1 mouse cellular context compared by ENCODE assay signal in genomic region chr11:60070599-60070998, GRCm38 (mm10).
TF ChIP-seq lines count a peak whose summit lies in the region.

No protein-coding gene starts in this region.

TF ChIP-seq in MEL, 35 proteins besides CTCF, POLR2A, EP300 and RAD21 (continued from another document):
- no peak for TF ChIP-seq NRF1 (IDR thresholded peaks at IDR 0.05; ENCODE audit: insufficient read depth, low read depth, low read length, poor library complexity, severe bottlenecking)
- no peak for TF ChIP-seq NELFE (IDR thresholded peaks at IDR 0.05; ENCODE audit: low read depth, low read length)
- TF ChIP-seq JUND (IDR thresholded peaks at IDR 0.05; ENCODE audit: low read depth, low read length), result no peak
- no peak for TF ChIP-seq GABPA (IDR thresholded peaks at IDR 0.05; ENCODE audit: low read depth, low read length)
- TF ChIP-seq POLR2AphosphoS5 (IDR thresholded peaks at IDR 0.05; ENCODE audit: borderline replicate concordance, low read depth, low read length), result no peak
- TF ChIP-seq MAZ (IDR thresholded peaks at IDR 0.05; ENCODE audit: low read depth, low read length), result no peak; the same call in 1 of the 2 replicates
- TF ChIP-seq ELF1 (IDR thresholded peaks at IDR 0.05; ENCODE audit: low read depth, low read length), result no peak
TF ChIP-seq in MEL: peak in this region for 5.
